Mouse (Mus musculus): ENCODE measurements around the gene Wdr64. TPM values are rescaled to one million over a fixed set of nuclear protein-coding genes. Genes with fewer than 3 reads are reported as not detected.

Gene Wdr64
- 0.02 TPM in 1 of 2 replicates, not detected in the other for polyA plus RNA-seq (2012; rRNA removed)

DNA sequence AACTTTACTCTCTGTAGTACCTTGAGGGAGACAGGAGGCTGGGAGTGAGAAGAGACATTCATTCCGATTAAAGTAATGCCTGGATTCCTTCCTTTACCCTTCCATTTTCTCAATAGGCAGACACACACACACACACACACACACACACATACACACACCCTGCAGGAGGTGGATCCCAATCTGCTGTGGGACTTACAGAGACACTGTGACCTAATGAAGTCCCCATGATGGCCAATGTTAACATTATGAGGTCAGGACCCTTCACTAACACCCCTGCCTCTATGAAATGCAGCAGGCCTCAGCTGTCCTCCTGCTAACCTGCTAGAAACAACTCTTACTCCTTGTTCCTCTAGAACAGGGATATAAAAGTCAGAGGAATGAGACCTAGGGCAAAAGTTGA, at the start of gene Wdr64:
Gene Wdr64 (plus strand): TSS at position 301 of the 400 bp plus-strand sequence.
- TF ChIP-seq POLR2A (IDR thresholded peaks at IDR 0.05; ENCODE audit: extremely low read depth, insufficient read depth, low read length) (no peak), CTCF (IDR thresholded peaks at IDR 0.05; ENCODE audit: extremely low read depth, insufficient read depth, low read length) (no peak)
- Histone ChIP-seq H3K4me3 (ENCODE audit: insufficient read depth, low read length) (no peak within 1 kb of the TSS), H3K27ac (ENCODE audit: insufficient read depth, low read length) (no peak within 1 kb of the TSS), H3K4me1 (ENCODE audit: control insufficient read depth, insufficient read depth, low read length) (peaks cover 2% of the 10 kb centered on the region; the same call in 1 of the 2 replicates)

GRCm38 (mm10) chr1:175648615-175649014, 49.8 kb upstream of the Wdr64 start:
- no peak overlapping the region for H3K27ac ChIP-seq (ENCODE audit: insufficient read depth, low read length)
- H3K4me3 ChIP-seq (ENCODE audit: insufficient read depth, low read length), result no peak overlapping the region
- TF ChIP-seq POLR2A (IDR thresholded peaks at IDR 0.05; ENCODE audit: extremely low read depth, insufficient read depth, low read length), result no peak
- no peak for TF ChIP-seq CTCF (IDR thresholded peaks at IDR 0.05; ENCODE audit: extremely low read depth, insufficient read depth, low read length)
- no peaks in the 10 kb centered on the region for H3K4me1 ChIP-seq (ENCODE audit: control insufficient read depth, insufficient read depth, low read length)

DNA sequence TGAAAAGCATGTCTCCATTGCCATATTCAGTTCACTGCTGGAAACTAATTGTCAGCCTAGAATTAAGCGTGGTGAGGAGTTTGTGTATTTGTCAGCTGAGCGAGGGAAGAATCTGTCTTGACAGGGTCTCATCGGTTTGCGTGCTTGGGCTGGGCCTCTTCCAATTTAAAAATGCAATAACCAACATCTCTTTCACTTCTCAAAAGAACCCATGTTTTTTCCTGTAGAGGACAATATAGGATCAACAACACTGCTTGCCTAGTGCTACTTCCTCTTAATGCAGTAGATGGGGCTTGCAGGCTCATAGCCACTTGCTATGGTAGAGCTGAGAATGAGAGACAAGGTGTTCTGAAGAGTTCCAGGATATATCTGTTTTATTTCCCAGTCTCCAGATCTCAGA, 38.5 kb upstream of the Wdr64 start:
- Histone ChIP-seq H3K4me3 (ENCODE audit: insufficient read depth, low read length) (no peak overlapping the region), H3K4me1 (ENCODE audit: control insufficient read depth, insufficient read depth, low read length) (no peaks in the 10 kb centered on the region), H3K27ac (ENCODE audit: insufficient read depth, low read length) (no peak overlapping the region)
- no peak for TF ChIP-seq POLR2A (IDR thresholded peaks at IDR 0.05; ENCODE audit: extremely low read depth, insufficient read depth, low read length)
- no peak for TF ChIP-seq CTCF (IDR thresholded peaks at IDR 0.05; ENCODE audit: extremely low read depth, insufficient read depth, low read length)

DNA sequence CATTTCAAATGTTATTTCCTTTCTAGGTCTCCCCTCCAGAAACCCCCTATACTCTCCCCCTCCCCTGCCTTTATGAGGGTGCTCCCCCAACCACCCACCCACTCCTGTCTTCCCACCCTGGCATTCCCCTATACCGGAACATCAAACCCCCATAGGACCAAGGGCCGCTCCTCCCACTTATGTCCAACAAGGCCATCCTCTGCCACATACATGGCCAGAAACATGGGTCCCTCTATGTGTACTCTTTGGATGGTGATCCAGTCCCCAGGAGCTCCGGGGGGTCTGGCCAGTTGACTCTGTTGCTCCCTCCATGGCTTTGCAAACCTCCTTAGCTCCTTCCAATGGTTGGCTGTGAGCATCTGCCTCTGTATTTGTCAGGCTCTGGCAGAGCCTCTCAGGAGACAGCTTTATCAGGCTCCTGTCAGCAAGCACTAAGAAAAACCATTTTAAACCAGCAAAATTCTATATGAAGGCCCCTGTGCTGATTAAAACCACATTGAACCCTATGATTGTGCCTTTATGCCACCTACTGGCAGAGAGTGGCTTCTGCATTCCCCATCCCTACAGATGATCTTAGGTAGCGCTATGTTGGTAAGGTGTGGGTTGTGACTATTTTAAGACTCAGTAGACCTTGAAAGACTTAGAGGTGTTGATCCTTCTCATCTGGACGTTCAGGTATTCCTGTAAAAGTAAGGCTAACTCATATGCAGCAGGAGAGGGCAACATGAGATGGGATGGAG, 29.6 kb upstream of the Wdr64 start:
- no peaks in the 10 kb centered on the region; the same call in 1 of the 2 replicates for H3K4me1 ChIP-seq (ENCODE audit: control insufficient read depth, insufficient read depth, low read length)
- no peak overlapping the region for H3K4me3 ChIP-seq (ENCODE audit: insufficient read depth, low read length)
- peak; percentile 72 for TF ChIP-seq CTCF (IDR thresholded peaks at IDR 0.05; ENCODE audit: extremely low read depth, insufficient read depth, low read length)
- TF ChIP-seq POLR2A (IDR thresholded peaks at IDR 0.05; ENCODE audit: extremely low read depth, insufficient read depth, low read length), result no peak
- no peak overlapping the region for H3K27ac ChIP-seq (ENCODE audit: insufficient read depth, low read length)

DNA sequence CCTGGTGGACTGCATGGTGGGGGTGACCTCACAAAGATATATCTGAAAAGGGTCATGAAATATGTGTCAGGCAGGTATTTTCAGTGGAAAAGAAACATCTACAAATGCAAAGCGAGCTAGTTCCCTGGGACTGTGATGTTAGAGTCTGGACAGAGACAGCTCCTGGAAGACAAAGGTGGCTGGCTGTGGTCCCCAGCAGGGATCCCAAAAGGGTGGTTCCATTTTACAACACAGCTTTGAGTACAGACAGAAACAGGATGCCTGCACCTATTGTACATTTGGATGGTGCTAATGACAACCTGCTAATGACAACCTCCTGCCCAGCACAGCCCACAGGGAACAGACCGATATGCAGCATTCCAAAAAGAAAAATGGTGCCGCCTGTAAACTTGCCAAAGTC, 28.9 kb upstream of the Wdr64 start:
- Histone ChIP-seq H3K4me3 (ENCODE audit: insufficient read depth, low read length) (no peak overlapping the region), H3K27ac (ENCODE audit: insufficient read depth, low read length) (no peak overlapping the region), H3K4me1 (ENCODE audit: control insufficient read depth, insufficient read depth, low read length) (no peaks in the 10 kb centered on the region; the same call in none of the 2 replicates)
- TF ChIP-seq CTCF (IDR thresholded peaks at IDR 0.05; ENCODE audit: extremely low read depth, insufficient read depth, low read length) (no peak), POLR2A (IDR thresholded peaks at IDR 0.05; ENCODE audit: extremely low read depth, insufficient read depth, low read length) (no peak)

- TF ChIP-seq POLR2A (IDR thresholded peaks at IDR 0.05; ENCODE audit: extremely low read depth, insufficient read depth, low read length) (no peak), CTCF (IDR thresholded peaks at IDR 0.05; ENCODE audit: extremely low read depth, insufficient read depth, low read length) (no peak)
- Histone ChIP-seq H3K4me1 (ENCODE audit: control insufficient read depth, insufficient read depth, low read length) (no peaks in the 10 kb centered on the region; the same call in none of the 2 replicates), H3K4me3 (ENCODE audit: insufficient read depth, low read length) (no peak overlapping the region), H3K27ac (ENCODE audit: insufficient read depth, low read length) (no peak overlapping the region)
Measured at GRCm38 (mm10) chr1:175670042-175670441, 28.4 kb upstream of the Wdr64 start.

GRCm38 (mm10) chr1:175671626-175672025, 26.8 kb upstream of the Wdr64 start:
- H3K27ac ChIP-seq (ENCODE audit: insufficient read depth, low read length), result no peak overlapping the region
- TF ChIP-seq POLR2A (IDR thresholded peaks at IDR 0.05; ENCODE audit: extremely low read depth, insufficient read depth, low read length) (no peak), CTCF (IDR thresholded peaks at IDR 0.05; ENCODE audit: extremely low read depth, insufficient read depth, low read length) (no peak)
- no peak overlapping the region for H3K4me3 ChIP-seq (ENCODE audit: insufficient read depth, low read length)
- H3K4me1 ChIP-seq (ENCODE audit: control insufficient read depth, insufficient read depth, low read length), result no peaks in the 10 kb centered on the region; the same call in none of the 2 replicates

- no peak overlapping the region for H3K27ac ChIP-seq (ENCODE audit: insufficient read depth, low read length)
- TF ChIP-seq POLR2A (IDR thresholded peaks at IDR 0.05; ENCODE audit: extremely low read depth, insufficient read depth, low read length), result no peak
- TF ChIP-seq CTCF (IDR thresholded peaks at IDR 0.05; ENCODE audit: extremely low read depth, insufficient read depth, low read length), result no peak
- H3K4me1 ChIP-seq (ENCODE audit: control insufficient read depth, insufficient read depth, low read length), result no peaks in the 10 kb centered on the region; the same call in none of the 2 replicates
- H3K4me3 ChIP-seq (ENCODE audit: insufficient read depth, low read length), result no peak overlapping the region
Measured at GRCm38 (mm10) chr1:175673563-175674325, 24.6 kb upstream of the Wdr64 start.

- no peak for TF ChIP-seq POLR2A (IDR thresholded peaks at IDR 0.05; ENCODE audit: extremely low read depth, insufficient read depth, low read length)
- TF ChIP-seq CTCF (IDR thresholded peaks at IDR 0.05; ENCODE audit: extremely low read depth, insufficient read depth, low read length), result no peak
- Histone ChIP-seq H3K4me1 (ENCODE audit: control insufficient read depth, insufficient read depth, low read length) (no peaks in the 10 kb centered on the region; the same call in none of the 2 replicates), H3K27ac (ENCODE audit: insufficient read depth, low read length) (no peak overlapping the region), H3K4me3 (ENCODE audit: insufficient read depth, low read length) (no peak overlapping the region)
Measured at GRCm38 (mm10) chr1:175675116-175675515, 23.3 kb upstream of the Wdr64 start.
